Mouse (Mus musculus): ENCODE data around the gene Rora. TPM values are rescaled to one million over a fixed set of nuclear protein-coding genes. Genes with fewer than 3 reads are reported as not detected.

The Rora gene
- total RNA-seq, 2 experiments from 2014 or later, result 0.15 to 0.32 TPM

DNA sequence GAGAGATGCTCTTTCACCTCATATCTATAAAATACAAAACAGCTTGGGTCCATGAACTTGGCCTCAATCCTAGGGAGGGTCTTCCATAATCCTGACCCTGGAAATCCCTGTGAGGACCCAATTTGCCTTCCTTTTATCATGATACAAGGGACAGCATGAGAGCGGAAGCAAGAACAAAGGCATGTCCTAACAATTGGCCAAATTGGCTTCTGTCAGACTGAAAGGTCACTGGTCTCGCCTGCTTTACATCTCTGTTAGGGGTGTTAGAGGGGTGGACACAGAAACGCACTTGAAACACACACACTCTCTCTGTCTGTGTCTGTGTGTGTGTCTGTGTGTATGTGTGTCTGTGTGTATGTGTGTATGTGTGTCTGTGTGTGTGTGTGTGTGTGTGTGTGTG, 332.2 kb downstream of the Rora start:
- ATAC-seq (replicated peaks; ENCODE audit: poor library complexity, severe bottlenecking), result no peak

DNA sequence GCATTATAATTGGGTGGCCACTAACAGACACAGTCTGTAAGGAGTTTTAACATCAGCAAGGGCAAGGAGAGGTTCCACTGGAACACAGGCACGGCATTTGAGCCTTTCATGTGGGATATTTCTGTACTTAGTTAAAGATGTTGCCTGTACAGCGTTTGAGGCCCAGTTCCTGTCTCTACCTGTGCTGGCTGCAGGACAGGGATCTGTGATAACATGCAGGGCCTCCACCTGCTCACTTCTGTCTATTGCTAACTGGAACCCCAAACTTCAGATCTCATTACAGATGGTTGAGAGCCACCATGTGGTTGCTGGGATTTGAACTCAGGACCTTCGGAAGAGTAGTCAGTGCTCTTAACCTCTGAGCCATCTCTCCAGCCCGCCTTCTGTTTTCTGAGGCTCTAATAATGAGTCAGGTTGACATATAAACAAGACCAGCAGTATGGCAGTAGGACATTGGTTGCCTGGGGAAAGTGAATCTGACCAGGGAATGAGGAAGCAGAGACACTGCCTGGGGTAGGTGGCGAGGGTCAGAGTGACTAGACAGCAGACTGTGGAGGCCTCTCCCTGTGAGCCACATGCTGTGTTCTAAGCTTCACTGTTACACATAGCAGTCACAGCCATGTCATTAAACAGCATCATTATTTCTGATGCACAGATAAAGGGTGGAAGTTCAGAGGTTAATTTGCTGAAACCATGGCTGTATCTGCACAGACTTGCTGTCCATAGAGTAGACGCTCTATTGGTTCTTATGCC, 333.9 kb downstream of the Rora start:
- 0 out of 2 replicates have a peak, but pooled peaks have one; percentile 20 for ATAC-seq (replicated peaks; ENCODE audit: poor library complexity, severe bottlenecking)

DNA sequence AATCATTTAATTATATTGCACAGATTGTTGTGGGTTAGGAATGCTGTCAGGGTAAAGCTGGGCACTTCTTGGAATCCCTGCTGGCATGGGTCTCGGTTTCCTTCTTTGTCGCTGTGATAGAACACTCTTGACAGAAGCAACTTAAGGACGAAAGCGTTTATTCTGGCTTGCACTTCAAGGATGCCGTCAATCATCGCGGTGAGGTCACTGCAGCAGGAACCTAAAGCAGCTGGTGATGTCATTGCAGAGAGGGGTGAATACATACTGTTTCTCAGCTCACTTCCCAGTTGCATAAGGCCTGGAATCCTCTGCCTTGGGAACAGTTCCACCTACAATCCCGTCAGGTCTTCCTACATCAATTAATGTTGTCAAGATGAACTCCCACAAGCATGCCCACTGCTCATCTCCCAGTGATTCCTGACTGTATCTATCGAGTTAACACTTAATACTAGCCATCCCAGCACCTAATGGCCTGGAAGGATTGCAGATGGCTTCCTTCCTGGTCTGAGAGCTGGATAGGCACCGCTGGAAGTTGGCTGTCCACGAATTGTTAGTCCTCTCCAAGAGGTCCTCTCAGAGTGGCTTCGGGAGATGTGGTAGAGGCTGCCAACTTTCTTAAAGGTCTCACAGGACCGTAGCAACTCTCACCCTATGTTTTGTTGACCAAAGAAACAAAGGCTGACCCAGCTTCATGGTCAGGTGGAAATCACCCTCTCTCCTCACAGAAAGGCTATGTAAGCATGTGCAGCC, 334.8 kb downstream of the Rora start:
- ATAC-seq (replicated peaks; ENCODE audit: poor library complexity, severe bottlenecking), result no peak

DNA sequence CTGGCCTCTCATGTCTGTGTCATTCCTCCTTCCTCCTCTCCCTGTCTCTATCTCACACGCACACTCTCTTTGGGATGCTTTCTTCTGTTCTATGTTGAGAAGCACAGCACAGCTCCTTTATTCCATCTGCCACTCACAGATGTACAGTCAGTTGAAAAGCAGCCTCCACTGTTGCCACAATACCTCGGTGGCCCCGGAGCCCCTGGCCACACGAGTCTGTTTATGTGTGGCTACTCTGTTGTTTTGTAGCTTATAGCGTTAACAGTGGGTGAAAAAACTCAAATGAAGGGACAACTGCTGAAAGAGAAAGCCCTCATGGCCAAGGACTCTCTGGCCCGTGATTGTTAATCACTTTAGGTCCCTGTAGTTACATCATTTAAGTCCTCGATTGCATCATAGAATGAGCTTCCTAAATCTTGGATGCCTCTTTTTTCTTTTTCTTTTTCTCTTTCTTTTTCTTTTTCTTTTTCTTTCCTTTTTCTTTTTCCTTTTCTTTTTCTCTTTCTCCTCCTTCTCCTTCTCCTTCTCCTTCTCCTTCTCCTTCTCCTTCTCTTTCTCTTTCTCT, 336.4 kb downstream of the Rora start:
- no peak for ATAC-seq (replicated peaks; ENCODE audit: poor library complexity, severe bottlenecking)

DNA sequence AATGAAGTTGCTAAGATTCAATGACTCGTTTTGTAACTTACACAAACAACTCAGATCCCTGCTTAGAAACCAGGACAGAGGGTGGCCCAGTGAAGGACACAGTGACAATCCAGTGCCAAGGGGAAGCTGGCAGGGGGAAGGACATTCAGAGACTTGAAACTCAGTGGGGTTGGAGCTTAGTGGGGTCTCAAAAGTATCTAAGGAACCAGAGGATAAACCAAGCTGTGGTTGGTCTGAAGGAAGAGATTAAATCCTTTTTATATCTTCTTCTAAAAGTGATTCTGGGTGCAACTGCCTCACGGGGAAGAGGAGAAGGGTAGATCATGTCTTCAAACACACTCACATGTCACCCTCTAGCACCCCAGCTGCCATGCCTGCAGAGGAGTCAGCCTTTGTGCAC, 340.3 kb downstream of the Rora start:
- no peak for ATAC-seq (replicated peaks; ENCODE audit: poor library complexity, severe bottlenecking)

DNA sequence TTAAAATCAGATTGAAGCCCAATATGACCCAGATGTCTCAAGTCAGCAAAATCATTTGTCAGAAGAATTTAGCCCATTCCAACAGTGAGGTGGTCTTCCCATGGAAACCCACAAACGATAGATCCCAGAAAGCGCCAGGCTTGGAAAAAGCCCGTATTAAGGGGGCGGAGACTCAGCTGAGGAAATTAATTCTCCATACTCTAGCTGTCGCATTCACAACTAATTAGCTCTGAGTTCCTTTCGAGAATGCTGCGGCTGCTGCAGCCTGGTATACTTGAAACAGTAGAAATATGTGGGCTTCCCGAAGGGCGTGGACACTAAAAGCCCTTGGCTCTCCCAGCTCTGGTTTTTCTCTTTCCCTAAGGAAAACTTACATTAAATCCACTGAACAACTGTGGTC, 345.4 kb downstream of the Rora start:
- no peak for ATAC-seq (replicated peaks; ENCODE audit: poor library complexity, severe bottlenecking)

DNA sequence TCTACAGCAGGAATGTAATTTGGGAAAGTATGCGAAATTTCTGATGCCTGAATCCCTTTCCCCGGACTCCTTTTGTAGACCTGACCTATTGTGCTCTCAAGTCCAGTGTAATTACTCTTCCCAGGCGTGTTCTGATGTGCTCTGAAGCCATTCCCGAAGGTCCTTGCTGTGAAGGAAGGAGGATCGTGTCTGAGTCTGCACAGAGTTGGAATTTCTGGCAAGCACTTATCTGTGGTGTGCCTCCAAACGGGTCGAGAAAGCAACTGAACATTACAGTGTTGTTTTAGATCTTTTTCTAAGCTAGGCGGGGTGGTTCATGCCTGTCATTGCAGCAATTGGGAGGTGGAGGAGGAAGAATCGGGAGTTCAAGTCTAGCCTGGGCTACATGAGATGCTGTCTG, 350.9 kb downstream of the Rora start:
- ATAC-seq (replicated peaks; ENCODE audit: poor library complexity, severe bottlenecking), result no peak

DNA sequence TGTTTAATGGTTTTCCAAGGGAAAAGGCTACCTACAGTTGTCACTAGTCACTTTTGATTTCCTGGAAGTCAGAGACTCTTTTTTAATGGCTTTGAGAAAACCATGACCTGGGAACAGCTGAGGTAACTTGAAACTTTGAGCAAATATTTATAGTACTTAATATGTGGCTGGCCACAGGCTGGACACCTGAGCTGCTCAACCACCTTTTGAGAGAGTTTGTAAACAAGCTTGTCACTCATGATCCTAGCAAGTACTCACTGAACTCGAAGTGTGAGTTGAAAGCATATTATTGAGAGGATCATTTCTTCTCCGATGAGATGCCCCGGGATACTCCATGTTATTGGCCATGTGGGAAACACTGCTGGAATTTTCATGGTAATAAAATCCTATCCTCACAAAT, 353.1 kb downstream of the Rora start:
- no peak for ATAC-seq (replicated peaks; ENCODE audit: poor library complexity, severe bottlenecking)

DNA sequence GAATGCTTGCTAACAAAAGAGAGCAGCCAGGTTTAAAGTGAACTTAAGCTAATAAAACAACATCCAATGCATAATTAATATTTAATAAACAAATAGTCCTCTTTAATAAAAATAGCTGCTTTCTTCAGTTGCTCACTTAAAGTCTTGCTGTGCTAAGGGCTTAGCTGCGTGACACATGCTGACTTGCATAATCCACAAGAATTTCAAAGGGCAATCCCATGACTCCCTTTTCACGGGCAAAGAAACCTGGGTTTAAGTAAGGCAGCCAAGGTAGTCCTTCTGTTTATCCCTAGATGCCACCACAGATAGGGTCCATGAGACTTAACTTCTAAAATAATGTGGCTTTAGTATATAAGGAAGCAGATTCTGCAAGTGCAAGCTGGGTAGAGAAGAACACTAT, 355.1 kb downstream of the Rora start:
- no peak for ATAC-seq (replicated peaks; ENCODE audit: poor library complexity, severe bottlenecking)

DNA sequence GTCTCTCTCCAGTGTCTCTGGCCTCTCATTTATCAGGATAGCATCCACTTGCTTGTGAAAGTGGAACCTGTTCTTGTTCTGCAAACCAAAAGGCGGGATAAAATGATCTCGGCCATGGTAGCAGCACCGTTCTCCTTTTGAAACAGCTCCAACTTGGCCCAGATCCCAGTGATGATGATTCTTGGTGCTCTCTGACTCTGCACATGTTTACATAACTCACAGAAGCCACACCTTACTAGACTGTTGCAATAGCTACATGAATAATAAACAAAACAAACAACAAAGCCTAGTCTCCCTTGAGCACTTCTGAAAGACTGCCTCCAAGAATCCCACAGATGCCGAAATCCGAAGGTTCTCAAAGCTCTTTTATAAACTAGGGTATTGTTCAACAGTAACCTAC, 357.3 kb downstream of the Rora start:
- ATAC-seq (replicated peaks; ENCODE audit: poor library complexity, severe bottlenecking), result no peak

DNA sequence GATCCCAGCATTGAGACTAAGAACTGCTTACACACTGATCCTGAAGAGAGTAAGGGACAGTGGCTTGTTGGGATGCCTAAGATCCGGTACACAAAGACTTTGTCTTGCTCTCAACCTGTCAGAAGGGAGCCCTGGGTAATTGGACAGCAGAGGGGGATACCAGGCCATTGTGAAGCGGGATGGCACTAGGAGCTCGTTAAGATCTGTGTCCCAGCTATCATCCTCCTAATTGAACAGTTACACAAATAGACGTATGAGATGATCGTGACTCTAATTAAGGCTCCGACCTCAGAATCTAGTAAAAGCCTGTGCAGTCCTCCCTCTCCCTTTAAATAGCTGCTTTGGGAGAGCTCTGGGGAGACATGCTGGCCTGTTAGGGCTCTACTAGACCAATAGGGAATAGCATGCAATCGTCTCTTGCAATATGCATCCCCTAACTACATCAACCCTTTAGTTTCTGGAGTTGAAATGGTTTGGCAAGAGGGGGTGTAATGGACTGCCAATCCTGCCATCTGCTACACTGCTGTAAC, 359.7 kb downstream of the Rora start:
- ATAC-seq (replicated peaks; ENCODE audit: poor library complexity, severe bottlenecking), result no peak

DNA sequence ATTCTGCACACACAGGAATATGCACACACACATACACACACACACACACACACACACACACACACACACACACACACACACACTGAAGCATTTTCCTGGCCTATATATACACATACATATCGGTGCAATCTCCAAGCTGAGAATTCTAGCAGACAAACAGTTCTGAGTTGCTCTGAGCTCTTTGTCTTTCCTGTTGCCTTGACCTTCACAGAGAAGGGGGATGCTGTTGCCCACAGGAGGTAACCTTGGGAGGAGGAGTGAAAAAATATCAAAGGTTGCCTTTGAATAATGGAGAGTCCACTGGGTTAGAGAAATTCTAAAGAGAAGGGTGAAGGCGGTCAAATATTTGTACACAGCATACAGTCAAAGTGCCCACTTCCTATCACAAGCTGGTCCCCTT, 360.6 kb downstream of the Rora start:
- no peak for ATAC-seq (replicated peaks; ENCODE audit: poor library complexity, severe bottlenecking)

DNA sequence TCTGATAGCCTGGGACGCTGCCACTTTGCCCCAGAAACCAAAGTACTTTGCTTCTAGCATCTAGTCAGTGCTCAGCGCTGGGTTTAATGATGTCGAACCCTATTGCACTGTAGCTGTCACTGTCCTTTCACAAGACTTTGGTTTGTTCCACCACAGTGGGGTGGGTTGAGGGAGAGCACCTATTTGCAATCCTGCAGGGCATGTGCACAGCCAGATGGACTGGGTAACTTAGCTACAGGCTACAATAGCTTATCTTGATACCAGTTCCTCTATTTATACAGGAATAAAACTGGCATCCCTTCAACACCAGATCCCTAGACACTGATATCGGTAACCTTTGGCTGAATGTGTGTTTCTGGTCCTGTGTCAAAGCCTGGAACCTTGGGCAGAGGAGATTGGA, 366.8 kb downstream of the Rora start:
- peak; percentile 56 for ATAC-seq (replicated peaks; ENCODE audit: poor library complexity, severe bottlenecking)

DNA sequence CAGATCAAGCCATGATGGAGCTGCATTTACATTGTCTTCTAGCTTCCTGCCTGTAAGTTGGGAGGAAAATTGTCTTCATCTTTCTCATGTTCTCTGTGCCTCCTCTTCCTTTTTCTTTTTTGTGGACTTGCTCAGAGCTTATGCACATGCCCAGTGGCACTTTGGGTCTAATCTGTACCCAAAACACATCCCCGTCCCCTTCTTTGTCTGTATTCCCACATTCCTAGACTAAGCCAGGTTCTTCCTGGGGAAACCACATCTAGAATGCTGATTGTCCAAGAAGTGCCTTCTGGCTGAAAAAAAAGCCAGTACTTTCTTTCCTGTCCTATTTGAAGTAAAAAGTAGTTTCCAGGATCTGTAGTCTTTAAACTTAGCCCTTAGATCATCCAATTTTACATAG, 367.9 kb downstream of the Rora start:
- no peak for ATAC-seq (replicated peaks; ENCODE audit: poor library complexity, severe bottlenecking)

DNA sequence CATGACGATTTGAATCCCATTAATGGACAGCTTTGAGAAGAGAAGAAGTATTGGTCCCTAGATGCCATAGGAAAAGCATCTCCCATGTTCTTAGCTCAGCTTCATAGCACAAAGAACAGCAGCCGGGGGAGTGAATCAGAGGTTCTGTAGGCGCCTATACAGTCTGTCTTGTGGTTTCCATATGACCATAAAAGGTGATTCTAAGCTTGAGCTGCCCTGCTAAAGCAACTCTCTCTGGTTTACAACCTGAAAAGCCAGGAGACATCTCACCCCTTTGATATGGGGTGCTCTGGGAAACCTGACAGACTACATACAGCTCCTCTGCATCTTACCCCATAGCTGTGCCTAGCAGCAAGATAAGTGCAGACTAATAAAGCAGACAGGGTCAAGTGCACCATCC, 369.7 kb downstream of the Rora start:
- no peak for ATAC-seq (replicated peaks; ENCODE audit: poor library complexity, severe bottlenecking)

DNA sequence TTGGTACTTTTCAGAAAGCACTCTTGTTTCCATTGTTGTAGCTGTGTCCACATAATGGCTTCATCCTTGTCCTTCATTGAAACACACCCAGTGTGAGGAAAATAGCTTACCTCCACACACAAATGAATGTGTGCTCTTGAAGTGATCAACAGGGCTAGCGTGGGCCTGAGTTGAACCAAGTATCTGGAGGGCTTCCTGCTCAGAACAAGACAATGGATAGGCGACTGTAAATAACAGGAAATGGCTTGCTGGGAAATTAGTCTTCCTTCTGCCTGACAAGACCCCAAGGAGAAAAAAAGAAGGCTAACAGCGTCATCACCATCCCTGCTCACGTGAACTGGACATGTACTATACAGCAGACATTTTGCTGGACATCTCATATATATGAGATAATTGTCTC, 374.6 kb downstream of the Rora start:
- no peak for ATAC-seq (replicated peaks; ENCODE audit: poor library complexity, severe bottlenecking)

DNA sequence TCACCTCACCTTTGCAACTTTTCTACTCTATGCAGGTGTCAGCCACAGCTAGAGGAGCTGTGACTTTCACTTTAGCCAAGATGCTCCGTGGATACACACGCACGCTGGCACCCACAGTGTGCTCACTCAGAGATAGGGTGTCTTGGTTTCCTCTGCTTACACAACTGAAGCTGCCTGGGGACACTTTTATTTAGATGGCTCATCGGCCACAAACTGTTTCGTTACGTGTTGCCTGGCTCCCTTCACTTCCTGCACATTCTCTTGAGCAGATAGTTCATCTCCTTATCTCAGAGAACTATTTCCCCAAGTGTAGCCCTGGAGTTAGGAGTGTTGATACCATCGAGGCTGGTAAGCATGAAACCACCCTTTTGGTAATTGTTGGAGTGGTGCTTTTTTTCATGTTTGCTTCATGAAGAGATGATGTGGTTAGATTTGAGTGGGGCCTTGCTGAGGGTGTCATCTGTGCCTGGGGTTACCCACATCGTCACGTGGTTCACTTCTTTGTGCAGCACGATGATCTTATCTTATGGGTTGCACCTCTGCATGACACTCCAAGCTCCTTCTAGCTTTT, 380.8 kb downstream of the Rora start:
- peak; percentile 81 for ATAC-seq (replicated peaks; ENCODE audit: poor library complexity, severe bottlenecking)

DNA sequence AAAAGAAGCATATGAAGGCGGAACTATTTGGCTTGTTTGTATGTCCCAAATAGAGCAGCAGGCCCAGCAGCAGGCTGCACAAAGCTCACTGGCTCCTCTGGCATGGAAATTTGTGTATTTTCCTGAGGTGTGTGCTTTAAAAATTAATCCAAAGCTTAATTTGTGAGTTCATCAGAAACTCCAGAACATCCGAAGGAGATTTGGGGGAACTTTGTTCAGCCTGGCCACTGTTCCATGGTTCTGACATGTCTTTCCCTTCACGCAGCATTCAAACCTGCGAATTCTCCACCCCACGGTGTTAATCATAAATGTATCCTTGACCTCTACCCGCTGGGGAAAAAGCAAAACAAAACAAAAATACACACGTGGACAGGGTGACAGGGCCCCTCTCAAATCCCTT, 381.9 kb downstream of the Rora start:
- no peak for ATAC-seq (replicated peaks; ENCODE audit: poor library complexity, severe bottlenecking)

DNA sequence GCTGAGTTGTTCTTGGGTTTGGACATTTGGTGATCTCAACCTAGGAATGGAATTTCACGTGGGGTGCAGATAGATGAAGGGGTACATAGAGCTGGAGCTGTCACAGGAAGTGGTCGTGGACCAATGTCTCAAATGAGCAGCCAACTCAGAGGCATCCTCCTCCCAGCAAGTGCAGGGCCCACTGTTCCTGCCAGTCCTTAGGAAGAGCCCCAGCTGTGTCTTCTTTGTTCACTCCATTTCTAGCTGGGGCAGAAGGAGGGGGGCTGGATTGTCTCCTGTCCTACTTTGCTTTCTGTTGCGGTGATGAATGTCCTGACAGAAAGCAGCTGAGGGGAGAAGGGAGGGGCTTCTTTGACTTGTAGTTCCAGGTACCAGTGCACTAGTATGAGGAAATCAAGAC, 382.7 kb downstream of the Rora start:
- no peak for ATAC-seq (replicated peaks; ENCODE audit: poor library complexity, severe bottlenecking)

DNA sequence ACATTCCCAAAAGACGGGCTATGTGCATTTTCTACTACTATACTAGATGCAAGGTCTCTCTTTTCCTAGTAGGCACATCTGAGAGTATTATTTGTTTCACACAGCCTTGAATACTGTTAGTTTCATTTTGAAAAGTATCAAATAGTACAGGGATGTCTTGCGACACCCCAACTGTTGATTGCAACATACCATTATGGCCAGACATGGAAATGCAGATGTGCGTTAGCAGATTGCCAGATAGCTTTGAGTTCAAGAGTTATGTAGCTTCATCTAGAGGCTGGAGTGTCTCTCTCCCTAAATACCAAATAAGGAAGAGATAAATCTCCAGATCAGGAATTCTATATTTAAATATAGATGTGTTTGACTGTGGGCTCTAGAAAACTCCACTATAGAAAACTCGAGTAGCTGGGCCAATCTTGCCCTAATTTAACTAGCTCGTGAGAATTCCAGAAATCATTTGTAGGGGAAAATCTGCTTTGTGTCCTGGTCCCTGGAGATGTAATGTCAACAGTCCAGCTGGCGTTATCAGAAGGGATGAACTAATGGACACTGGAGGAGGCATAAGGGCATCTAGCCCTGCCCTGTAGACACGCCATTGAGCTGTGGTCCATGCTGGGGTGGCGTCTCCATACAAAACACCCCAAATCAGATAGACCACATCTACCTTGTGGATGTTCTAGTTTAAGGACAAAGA, 390.5 kb downstream of the Rora start:
- peak; percentile 89 for ATAC-seq (replicated peaks; ENCODE audit: poor library complexity, severe bottlenecking)
